Mouse (Mus musculus) limb, embryonic 10.5 days (tissue): ENCODE measurements at regions not wholly inside any gene's neighbourhood (a gene's known extent, or its start where the extent isn't known, plus 50 kb on each side); places are given as distances from the start of the nearest gene placed in this dataset.

Experiments
- DNase-seq: peaks from one replicate; pipeline ENCODE4 v3.0.0-alpha.2; 2017; ENCODE audit warnings: low spot score
- H3K27ac ChIP-seq: fragments of 300-500 bp; sonication (generic); 2 replicates; pipeline ENCODE4 v1.5.1; 2016; ENCODE audit warnings: mild to moderate bottlenecking
- H3K27me3 ChIP-seq: fragments of 300-500 bp; sonication (generic); 2 replicates; pipeline ENCODE4 v1.6.1; 2016; ENCODE audit warnings: low read depth, mild to moderate bottlenecking; ENCODE audit not compliant: poor library complexity, severe bottlenecking
- H3K36me3 ChIP-seq: fragments of 300-500 bp; sonication (generic); 2 replicates; pipeline ENCODE4 v1.6.1; 2016; ENCODE audit warnings: mild to moderate bottlenecking, moderate library complexity
- H3K4me1 ChIP-seq: fragments of 300-500 bp; sonication (generic); 2 replicates; pipeline ENCODE4 v1.6.1; 2016
- H3K4me3 ChIP-seq: fragments of 300-500 bp; sonication (generic); 2 replicates; pipeline ENCODE4 v1.5.1; 2016; ENCODE audit warnings: mild to moderate bottlenecking, moderate library complexity
- H3K9me3 ChIP-seq: fragments of 300-500 bp; sonication (generic); replicated peaks from 2 replicates; pipeline ENCODE4 v1.6.1; 2016; ENCODE audit warnings: mild to moderate bottlenecking
- WGBS: fragments of 180-500 bp; shearing (Covaris S2); methylation state at CpG from one replicate; pipeline ENCODE4 v1.1.7; 2016; 5-methylcytosine and 5-hydroxymethylcytosine counted together

- H3K4me1 ChIP-seq: peaks cover 5% of the 10 kb centered on the region; the same call in 1 of the 2 replicates
- H3K9me3 ChIP-seq: no peaks in the 10 kb centered on the region
- H3K4me3 ChIP-seq: no peak overlapping the region
- WGBS: 93% methylated on average over 3 of the region's 3 CpGs
- H3K27me3 ChIP-seq: no peaks in the 10 kb centered on the region
- H3K36me3 ChIP-seq: no peaks in the 10 kb centered on the region
- no peak for DNase-seq
- H3K27ac ChIP-seq: no peak overlapping the region
Measured at GRCm38 (mm10) chr1:76625831-76626230, 889.1 kb downstream of the Epha4 start.

DNA sequence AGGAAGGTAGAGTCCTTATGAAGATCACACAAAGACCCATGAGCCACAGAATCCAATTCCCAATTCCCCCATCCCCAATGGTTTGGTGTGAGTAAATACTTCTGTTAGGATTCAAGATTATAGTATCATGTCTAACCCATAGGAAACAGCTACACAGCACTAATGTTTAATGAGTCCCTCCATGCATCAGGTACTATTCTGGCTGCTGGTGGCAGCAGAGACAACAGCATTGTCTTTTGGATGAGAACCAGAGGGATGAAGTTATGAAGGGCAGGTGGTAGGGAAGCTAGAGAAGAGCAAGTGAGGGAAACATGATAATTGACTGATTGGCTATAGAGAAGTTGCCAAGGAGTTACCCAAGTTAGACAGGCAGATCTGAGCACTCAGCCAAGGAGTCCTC is 885.0 kb downstream of the Epha4 start:
- Histone ChIP-seq H3K36me3 (no peaks in the 10 kb centered on the region), H3K4me1 (peaks cover 5% of the 10 kb centered on the region; the same call in 1 of the 2 replicates), H3K27me3 (no peaks in the 10 kb centered on the region), H3K27ac (no peak overlapping the region), H3K4me3 (no peak overlapping the region), H3K9me3 (no peaks in the 10 kb centered on the region)
- DNase-seq: no peak

DNA sequence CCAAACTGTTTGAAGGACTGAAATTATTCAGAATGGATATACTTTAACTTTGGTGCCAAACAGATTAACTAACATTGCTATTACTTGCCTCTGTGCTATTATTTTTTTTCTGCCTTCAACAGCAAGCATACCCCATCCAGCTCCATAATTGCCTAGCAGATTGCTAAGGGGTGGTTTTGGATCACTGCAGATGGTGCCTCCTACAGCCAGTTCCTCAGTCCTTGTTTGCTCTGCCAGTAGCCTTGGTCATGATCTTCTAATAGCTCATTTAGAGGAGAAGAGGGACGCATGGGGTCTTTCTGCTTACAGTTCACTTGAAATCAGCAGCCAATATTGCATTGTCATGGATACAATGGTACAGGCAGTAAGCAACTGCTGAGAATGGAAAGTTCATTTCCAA is 880.8 kb downstream of the Epha4 start:
- Histone ChIP-seq H3K27ac (no peak overlapping the region), H3K36me3 (no peaks in the 10 kb centered on the region), H3K4me3 (no peak overlapping the region), H3K9me3 (no peaks in the 10 kb centered on the region), H3K27me3 (no peaks in the 10 kb centered on the region), H3K4me1 (no peaks in the 10 kb centered on the region)
- no peak for DNase-seq
- 94% methylated on average over 1 of the region's 1 CpGs for WGBS

GRCm38 (mm10) chr1:76637268-76638009 is 877.4 kb downstream of the Epha4 start:
- Histone ChIP-seq H3K27ac (no peak overlapping the region), H3K9me3 (no peaks in the 10 kb centered on the region), H3K4me1 (no peaks in the 10 kb centered on the region), H3K4me3 (no peak overlapping the region), H3K27me3 (no peaks in the 10 kb centered on the region), H3K36me3 (no peaks in the 10 kb centered on the region)
- no peak for DNase-seq
- 82% methylated on average over 19 of the region's 19 CpGs for WGBS

- no peaks in the 10 kb centered on the region for H3K27me3 ChIP-seq
- no peaks in the 10 kb centered on the region for H3K36me3 ChIP-seq
- no peaks in the 10 kb centered on the region for H3K9me3 ChIP-seq
- no peak overlapping the region for H3K4me3 ChIP-seq
- no peak overlapping the region for H3K27ac ChIP-seq
- no peak for DNase-seq
- no peaks in the 10 kb centered on the region for H3K4me1 ChIP-seq
- 87% methylated on average over 5 of the region's 5 CpGs for WGBS
Measured at GRCm38 (mm10) chr1:76638010-76638400, 876.9 kb downstream of the Epha4 start.

- H3K27ac ChIP-seq: no peak overlapping the region
- no peak for DNase-seq
- no peaks in the 10 kb centered on the region for H3K36me3 ChIP-seq
- WGBS: 85% methylated on average over 3 of the region's 3 CpGs
- no peaks in the 10 kb centered on the region for H3K4me1 ChIP-seq
- no peaks in the 10 kb centered on the region for H3K9me3 ChIP-seq
- no peak overlapping the region for H3K4me3 ChIP-seq
- H3K27me3 ChIP-seq: no peaks in the 10 kb centered on the region
Measured at GRCm38 (mm10) chr1:76641181-76641711, 873.6 kb downstream of the Epha4 start.

GRCm38 (mm10) chr1:76642703-76643102 is 872.2 kb downstream of the Epha4 start:
- H3K4me1 ChIP-seq: no peaks in the 10 kb centered on the region
- no peak overlapping the region for H3K27ac ChIP-seq
- no peak for DNase-seq
- H3K27me3 ChIP-seq: no peaks in the 10 kb centered on the region
- no peak overlapping the region for H3K4me3 ChIP-seq
- H3K9me3 ChIP-seq: no peaks in the 10 kb centered on the region
- 95% methylated on average over 6 of the region's 6 CpGs for WGBS
- no peaks in the 10 kb centered on the region for H3K36me3 ChIP-seq

GRCm38 (mm10) chr1:76644895-76645294 is 870.0 kb downstream of the Epha4 start:
- Histone ChIP-seq H3K27ac (no peak overlapping the region), H3K36me3 (no peaks in the 10 kb centered on the region), H3K4me1 (no peaks in the 10 kb centered on the region), H3K27me3 (no peaks in the 10 kb centered on the region), H3K9me3 (no peaks in the 10 kb centered on the region), H3K4me3 (no peak overlapping the region)
- 59% methylated on average over 3 of the region's 3 CpGs for WGBS
- no peak for DNase-seq

DNA sequence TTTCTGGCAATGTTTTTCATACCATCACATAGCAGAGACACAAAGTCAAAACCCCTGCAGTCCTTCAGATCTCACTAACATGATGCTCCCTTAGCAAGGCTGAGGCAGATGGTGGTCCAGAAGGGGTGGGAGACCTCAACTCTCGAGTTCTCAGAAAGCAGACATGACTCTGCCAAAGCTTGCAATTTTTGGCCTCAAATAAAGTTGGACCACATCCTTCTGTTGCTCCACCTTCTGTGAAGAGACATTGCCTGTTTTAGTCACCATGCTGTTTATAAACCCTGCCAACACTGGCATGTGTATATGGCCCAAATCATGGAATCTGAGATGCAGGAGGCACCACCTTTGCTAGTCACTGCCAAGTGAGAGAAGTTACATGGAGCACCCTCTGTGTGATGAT is 860.1 kb downstream of the Epha4 start:
- H3K9me3 ChIP-seq: no peaks in the 10 kb centered on the region
- no peak overlapping the region for H3K27ac ChIP-seq
- H3K4me1 ChIP-seq: no peaks in the 10 kb centered on the region; the same call in 1 of the 2 replicates
- no peak for DNase-seq
- H3K27me3 ChIP-seq: no peaks in the 10 kb centered on the region
- WGBS: 89% methylated on average over 1 of the region's 1 CpGs
- H3K4me3 ChIP-seq: no peak overlapping the region
- H3K36me3 ChIP-seq: no peaks in the 10 kb centered on the region

GRCm38 (mm10) chr1:76658228-76658627 is 856.7 kb downstream of the Epha4 start:
- no peaks in the 10 kb centered on the region for H3K36me3 ChIP-seq
- 88% methylated on average over 4 of the region's 4 CpGs for WGBS
- no peaks in the 10 kb centered on the region for H3K27me3 ChIP-seq
- no peak overlapping the region for H3K4me3 ChIP-seq
- no peak for DNase-seq
- H3K27ac ChIP-seq: no peak overlapping the region
- H3K4me1 ChIP-seq: no peaks in the 10 kb centered on the region; the same call in 1 of the 2 replicates
- no peaks in the 10 kb centered on the region for H3K9me3 ChIP-seq

DNA sequence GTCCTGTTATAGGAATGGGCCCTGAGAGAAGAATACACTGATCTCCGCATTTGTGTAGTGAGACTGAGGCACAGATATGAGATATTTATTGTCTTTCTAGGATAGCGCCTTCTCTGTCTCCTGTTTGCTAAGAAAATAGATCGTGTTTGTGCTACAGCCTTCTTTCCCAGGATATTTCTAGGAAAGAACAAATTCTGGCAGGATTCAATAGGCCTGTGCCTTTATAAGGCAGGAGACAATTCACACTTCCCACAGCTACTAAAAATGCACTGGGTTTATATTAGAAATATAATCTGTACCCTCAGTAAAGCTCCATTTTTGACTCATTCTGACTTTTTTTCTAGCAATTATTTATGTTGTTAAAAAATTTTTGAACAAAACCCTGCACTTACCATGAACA is 854.7 kb downstream of the Epha4 start:
- Histone ChIP-seq H3K27me3 (no peaks in the 10 kb centered on the region), H3K27ac (no peak overlapping the region), H3K4me1 (peaks cover 6% of the 10 kb centered on the region), H3K4me3 (no peak overlapping the region), H3K36me3 (no peaks in the 10 kb centered on the region), H3K9me3 (no peaks in the 10 kb centered on the region)
- WGBS: 93% methylated on average over 3 of the region's 3 CpGs
- DNase-seq: no peak

DNA sequence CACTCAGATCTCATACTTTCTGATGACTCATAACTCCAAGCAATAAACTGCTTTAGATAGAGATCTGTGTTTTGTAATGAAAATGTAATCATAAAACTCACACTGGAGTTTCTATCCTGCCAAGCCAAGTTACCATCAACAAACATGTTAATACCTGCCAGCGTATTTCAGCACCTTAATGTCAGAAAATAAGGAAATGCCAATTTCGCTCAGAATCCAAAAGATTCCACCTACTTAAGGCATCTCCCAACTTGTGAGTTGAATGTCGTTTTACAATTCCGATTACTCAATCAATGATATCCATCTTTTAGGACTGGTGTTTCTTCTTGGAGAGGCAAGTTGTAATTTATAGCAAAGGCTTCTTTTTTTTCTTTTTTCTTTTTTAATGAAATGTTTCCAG is 850.5 kb downstream of the Epha4 start:
- DNase-seq: no peak
- H3K4me3 ChIP-seq: no peak overlapping the region
- H3K27me3 ChIP-seq: no peaks in the 10 kb centered on the region
- H3K4me1 ChIP-seq: peaks cover 6% of the 10 kb centered on the region
- WGBS: 91% methylated on average over 4 of the region's 4 CpGs
- H3K36me3 ChIP-seq: no peaks in the 10 kb centered on the region
- H3K9me3 ChIP-seq: no peaks in the 10 kb centered on the region
- H3K27ac ChIP-seq: no peak overlapping the region

GRCm38 (mm10) chr1:76676836-76677235 is 838.1 kb downstream of the Epha4 start:
- no peak overlapping the region for H3K27ac ChIP-seq
- no peaks in the 10 kb centered on the region for H3K27me3 ChIP-seq
- 59% methylated on average over 6 of the region's 6 CpGs for WGBS
- H3K36me3 ChIP-seq: no peaks in the 10 kb centered on the region
- no peaks in the 10 kb centered on the region for H3K4me1 ChIP-seq
- H3K9me3 ChIP-seq: no peaks in the 10 kb centered on the region
- H3K4me3 ChIP-seq: no peak overlapping the region
- no peak for DNase-seq

DNA sequence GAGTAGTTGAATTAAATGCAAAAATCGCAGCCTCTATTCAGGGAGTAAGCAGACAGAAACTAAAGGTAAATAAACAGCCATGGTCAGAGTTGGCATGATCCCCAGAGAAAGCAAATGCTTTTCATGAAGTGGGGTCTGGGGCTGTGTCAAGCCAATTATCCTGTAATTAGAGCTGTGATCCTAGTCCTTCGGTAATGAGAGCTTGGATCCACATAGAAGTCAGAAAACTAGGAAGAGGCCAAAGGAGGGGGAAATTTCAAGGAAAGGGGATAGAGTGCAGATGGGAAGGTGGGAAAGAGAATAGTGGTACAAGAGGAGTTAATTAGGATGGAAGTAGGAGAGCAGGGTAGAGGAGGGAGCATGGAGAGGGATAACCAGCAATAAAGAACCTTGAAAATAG is 809.3 kb downstream of the Epha4 start:
- Histone ChIP-seq H3K4me1 (no peaks in the 10 kb centered on the region), H3K36me3 (no peaks in the 10 kb centered on the region), H3K27me3 (no peaks in the 10 kb centered on the region), H3K9me3 (no peaks in the 10 kb centered on the region), H3K4me3 (no peak overlapping the region), H3K27ac (no peak overlapping the region)
- DNase-seq: no peak
- 70% methylated on average over 2 of the region's 2 CpGs for WGBS
